Mouse (Mus musculus): ENCODE data around the gene Psmb3. TPM values are rescaled to one million over a fixed set of nuclear protein-coding genes. Genes with fewer than 3 reads are reported as not detected.

Psmb3 gene
- total RNA-seq, 2 experiments from 2014 or later: 141 to 159 TPM

GRCm38 (mm10) chr11:97662207-97662892 lies 40.8 kb upstream of the Psmb3 start:
- H3K27ac ChIP-seq: peak overlapping the region; percentile 92
- intact Hi-C loops (cut with DNase I): no loop called here
- peak; percentile 57 for DNase-seq
- no peak for TF ChIP-seq CTCF (IDR thresholded peaks at IDR 0.05)
- peak overlapping the region; percentile 87 for H3K4me3 ChIP-seq

- H3K27ac ChIP-seq: peak within 1 kb of the TSS; percentile 92
- DNase-seq: peak; percentile 91
- H3K4me3 ChIP-seq: peak within 1 kb of the TSS; percentile 87
- intact Hi-C loops (cut with DNase I): no loop called here
- TF ChIP-seq CTCF (IDR thresholded peaks at IDR 0.05): no peak
These were observed 40.2 kb upstream of the Psmb3 start, which contains the start of gene Mllt6 for GRCm38 (mm10) chr11:97662893-97663527. TSS of gene Mllt6 (plus strand) at chr11:97663414.

- intact Hi-C loops (cut with DNase I): loop anchor here (2.0 kb wide), 1 partner anchor 21 kb away; the partner anchor contains the start of gene Cisd3
- peak overlapping the region; percentile 92 for H3K27ac ChIP-seq
- DNase-seq: peak; percentile 69
These were observed 39.5 kb upstream of the Psmb3 start for GRCm38 (mm10) chr11:97663528-97664338.

GRCm38 (mm10) chr11:97664339-97664665 lies 38.9 kb upstream of the Psmb3 start:
- no peak for DNase-seq
- TF ChIP-seq CTCF (IDR thresholded peaks at IDR 0.05): no peak
- peak overlapping the region; percentile 87 for H3K4me3 ChIP-seq
- intact Hi-C loops (cut with DNase I): loop anchor here (2.0 kb wide), 1 partner anchor 20 kb away; the partner anchor contains the start of gene Cisd3
- peak overlapping the region; percentile 92 for H3K27ac ChIP-seq

More at GRCm38 (mm10) chr11:97663528-97664338, 39.5 kb upstream of the Psmb3 start:
- H3K4me3 ChIP-seq: peak overlapping the region; percentile 87
- no peak for TF ChIP-seq CTCF (IDR thresholded peaks at IDR 0.05)

- intact Hi-C loops (cut with DNase I): loop anchor here (2.0 kb wide), 1 partner anchor 20 kb away; the partner anchor contains the start of gene Cisd3
- no peak for DNase-seq
- Histone ChIP-seq H3K4me3 (peak overlapping the region; percentile 87), H3K27ac (peak overlapping the region; percentile 92)
- peak; percentile 23; the same call in 1 of the 2 replicates for TF ChIP-seq CTCF (IDR thresholded peaks at IDR 0.05)
These were observed 38.4 kb upstream of the Psmb3 start for GRCm38 (mm10) chr11:97664771-97665240.

GRCm38 (mm10) chr11:97665431-97665830 lies 37.8 kb upstream of the Psmb3 start:
- H3K27ac ChIP-seq: 0 out of 2 replicates have a peak overlapping the region, but pooled peaks have one; percentile 92
- DNase-seq: no peak
- no peak for TF ChIP-seq CTCF (IDR thresholded peaks at IDR 0.05)
- intact Hi-C loops (cut with DNase I): loop anchor here (2.0 kb wide), 1 partner anchor 19 kb away; the partner anchor contains the start of gene Cisd3
- H3K4me3 ChIP-seq: no peak overlapping the region

GRCm38 (mm10) chr11:97666221-97666620 lies 37.0 kb upstream of the Psmb3 start:
- Histone ChIP-seq H3K4me3 (no peak overlapping the region), H3K27ac (no peak overlapping the region)
- intact Hi-C loops (cut with DNase I): no loop called here
- no peak for DNase-seq
- TF ChIP-seq CTCF (IDR thresholded peaks at IDR 0.05): peak; percentile 44

- no peak for TF ChIP-seq CTCF (IDR thresholded peaks at IDR 0.05)
- Histone ChIP-seq H3K27ac (peak overlapping the region; percentile 85), H3K4me3 (no peak overlapping the region)
- no peak for DNase-seq
- intact Hi-C loops (cut with DNase I): no loop called here
These were observed 36.4 kb upstream of the Psmb3 start for GRCm38 (mm10) chr11:97666794-97667193.

GRCm38 (mm10) chr11:97668160-97668559 lies 35.0 kb upstream of the Psmb3 start:
- no peak for TF ChIP-seq CTCF (IDR thresholded peaks at IDR 0.05)
- intact Hi-C loops (cut with DNase I): no loop called here
- Histone ChIP-seq H3K27ac (peak overlapping the region; percentile 85), H3K4me3 (peak overlapping the region; percentile 15; the same call in 1 of the 2 replicates)
- peak; percentile 82 for DNase-seq

GRCm38 (mm10) chr11:97669268-97669667 lies 33.9 kb upstream of the Psmb3 start:
- H3K4me3 ChIP-seq: peak overlapping the region; percentile 57
- H3K27ac ChIP-seq: peak overlapping the region; percentile 85
- TF ChIP-seq CTCF (IDR thresholded peaks at IDR 0.05): no peak
- DNase-seq: peak; percentile 67
- intact Hi-C loops (cut with DNase I): no loop called here

- TF ChIP-seq CTCF (IDR thresholded peaks at IDR 0.05): no peak
- peak overlapping the region; percentile 57 for H3K4me3 ChIP-seq
- intact Hi-C loops (cut with DNase I): no loop called here
- H3K27ac ChIP-seq: peak overlapping the region; percentile 85
- DNase-seq: peak; percentile 85
These were observed 33.4 kb upstream of the Psmb3 start for GRCm38 (mm10) chr11:97669829-97670228.

Measured in gastrocnemius, adult 2 months (tissue).